Mouse (Mus musculus): ENCODE data around the gene Cacul1.
"Not testable (repeated sequence)": the region's sequence is repeated elsewhere in the genome, so short reads cannot be mapped to it uniquely, and the experiment has no call there.

- TF ChIP-seq SRF (IDR thresholded peaks at IDR 0.05; ENCODE audit: control insufficient read depth, insufficient read length, low read depth); POLR2A (IDR thresholded peaks at IDR 0.05; ENCODE audit: insufficient read length, low read depth); MAX (IDR thresholded peaks at IDR 0.05; ENCODE audit: low read depth); CEBPB (IDR thresholded peaks at IDR 0.05; ENCODE audit: insufficient read depth, poor library complexity, severe bottlenecking); POLR2AphosphoS2 (IDR thresholded peaks at IDR 0.05; ENCODE audit: insufficient read length, low read depth); USF1 (IDR thresholded peaks at IDR 0.05; ENCODE audit: low read depth): not testable (repeated sequence)
Measured at GRCm38 (mm10) chr19:60602066-60602465, 21.2 kb upstream of the Cacul1 start.
